Mouse (Mus musculus): ENCODE results near the gene Nbeal2.

DNA sequence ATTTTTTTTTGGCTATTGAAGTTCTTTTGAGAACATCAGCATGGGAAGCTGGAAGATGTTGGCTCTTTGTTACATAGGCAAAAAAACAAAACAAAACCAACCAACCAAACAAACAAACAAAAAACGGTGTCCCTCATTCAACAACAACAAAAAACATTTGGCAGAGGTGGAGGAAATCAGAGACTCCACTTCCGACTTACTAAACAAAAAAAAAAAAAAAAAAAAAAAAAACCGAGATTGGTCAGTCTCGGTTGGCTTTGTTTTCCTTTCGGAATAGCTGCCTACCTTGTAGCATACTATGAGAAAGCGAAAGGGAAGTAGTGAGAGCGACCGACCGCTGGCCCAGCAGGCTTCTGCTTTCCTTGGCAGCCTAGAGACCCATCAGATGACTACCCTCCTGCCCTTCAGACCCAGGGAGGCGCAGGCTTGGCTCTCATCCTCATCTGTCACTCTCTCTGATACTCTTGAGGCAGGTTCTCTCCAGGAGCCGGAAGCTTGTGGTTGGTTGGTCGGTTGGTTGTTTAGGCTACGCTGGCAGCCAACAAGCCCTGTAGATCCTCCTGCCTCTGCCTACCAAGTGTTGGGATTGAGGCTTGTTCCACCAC is 3.6 kb upstream of the Nbeal2 start:
- TF ChIP-seq POLR2A (IDR thresholded peaks at IDR 0.05; ENCODE audit: low read depth, low read length): no peak
- no peak for TF ChIP-seq CTCF (IDR thresholded peaks at IDR 0.05; ENCODE audit: extremely low read depth, insufficient read depth, insufficient read length, insufficient replicate concordance)
